Mouse (Mus musculus): ENCODE measurements at regions not wholly inside any gene's neighbourhood (a gene's known extent, or its start where the extent isn't known, plus 50 kb on each side); places are given as distances from the start of the nearest gene placed in this dataset.
"Not testable (repeated sequence)": the region's sequence is repeated elsewhere in the genome, so short reads cannot be mapped to it uniquely, and the experiment has no call there.

DNA sequence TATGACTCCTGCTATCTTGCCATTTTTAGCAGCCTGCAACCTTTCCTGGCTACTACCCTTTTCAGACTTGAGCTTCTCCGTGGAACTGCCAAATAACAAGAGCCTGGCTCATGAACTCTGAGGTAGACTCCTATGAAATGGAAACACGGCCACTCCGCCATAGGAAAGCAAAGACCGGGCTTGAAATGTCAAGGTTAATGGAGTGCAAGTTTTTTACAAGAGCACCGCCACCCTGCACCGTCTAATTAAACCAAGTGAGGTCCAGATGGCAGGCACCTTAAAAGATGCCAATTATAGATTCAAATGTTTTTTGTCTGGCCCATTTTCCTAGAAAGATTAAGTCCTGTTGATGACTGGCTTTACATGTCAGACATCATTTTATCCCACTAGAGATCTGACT, 818.0 kb upstream of the Sox9 start:
- Histone ChIP-seq H3K27ac (replicated peaks) (no peak overlapping the region), H3K4me1 (replicated peaks; ENCODE audit: control insufficient read depth, insufficient read depth) (no peaks in the 10 kb centered on the region), H3K4me3 (ENCODE audit: low read depth, low read length) (no peak overlapping the region), H3K4me2 (replicated peaks; ENCODE audit: low read depth) (no peak overlapping the region), H3K9me3 (ENCODE audit: control insufficient read depth, low read length) (no peaks in the 10 kb centered on the region), H3K9ac (ENCODE audit: low read length) (no peak overlapping the region), H3K36me3 (ENCODE audit: control insufficient read depth, insufficient read depth, low read length) (no peaks in the 10 kb centered on the region), H3K27me3 (ENCODE audit: control insufficient read depth, insufficient read depth, low read length) (no peaks in the 10 kb centered on the region)
- ATAC-seq (ENCODE audit: low FRiP score, low TSS enrichment) (no peak), DNase-seq (ENCODE audit: low spot score) (no peak)
- WGBS: 77% methylated on average over 6 of the region's 6 CpGs
- no peak for TF ChIP-seq CTCF (IDR thresholded peaks at IDR 0.05; ENCODE audit: low read depth)
- TF ChIP-seq EP300 (optimal IDR thresholded peaks at IDR 0.05): no peak

- no peaks in the 10 kb centered on the region for H3K4me1 ChIP-seq (replicated peaks; ENCODE audit: control insufficient read depth, insufficient read depth)
- DNase-seq (ENCODE audit: low spot score) (no peak), ATAC-seq (ENCODE audit: low FRiP score, low TSS enrichment) (no peak)
- H3K27ac ChIP-seq (replicated peaks): no peak overlapping the region
- H3K4me2 ChIP-seq (replicated peaks; ENCODE audit: low read depth): no peak overlapping the region
- no peak overlapping the region for H3K9ac ChIP-seq (ENCODE audit: low read length)
- H3K9me3 ChIP-seq (ENCODE audit: control insufficient read depth, low read length): no peaks in the 10 kb centered on the region
- no peaks in the 10 kb centered on the region for H3K36me3 ChIP-seq (ENCODE audit: control insufficient read depth, insufficient read depth, low read length)
- H3K4me3 ChIP-seq (ENCODE audit: low read depth, low read length): no peak overlapping the region
- TF ChIP-seq EP300 (optimal IDR thresholded peaks at IDR 0.05) (no peak), CTCF (IDR thresholded peaks at IDR 0.05; ENCODE audit: low read depth) (no peak)
- 87% methylated on average over 3 of the region's 3 CpGs for WGBS
- H3K27me3 ChIP-seq (ENCODE audit: control insufficient read depth, insufficient read depth, low read length): no peaks in the 10 kb centered on the region
Observed at GRCm38 (mm10) chr11:111966401-111966800, 815.6 kb upstream of the Sox9 start.

- TF ChIP-seq CTCF (IDR thresholded peaks at IDR 0.05; ENCODE audit: low read depth): no peak
- TF ChIP-seq EP300 (optimal IDR thresholded peaks at IDR 0.05): no peak
- DNase-seq (ENCODE audit: low spot score): no peak
- WGBS: 44% methylated on average over 4 of the region's 4 CpGs
Observed at GRCm38 (mm10) chr11:111971001-111971400, 811.0 kb upstream of the Sox9 start.

GRCm38 (mm10) chr11:111978667-111979066, 803.4 kb upstream of the Sox9 start:
- WGBS: 84% methylated on average over 4 of the region's 4 CpGs
- no peaks in the 10 kb centered on the region for H3K4me1 ChIP-seq (replicated peaks; ENCODE audit: control insufficient read depth, insufficient read depth)
- H3K9ac ChIP-seq (ENCODE audit: low read length): no peak overlapping the region
- no peaks in the 10 kb centered on the region for H3K9me3 ChIP-seq (ENCODE audit: control insufficient read depth, low read length)
- no peak for DNase-seq (ENCODE audit: low spot score)
- no peak for ATAC-seq (ENCODE audit: low FRiP score, low TSS enrichment)
- no peak overlapping the region for H3K27ac ChIP-seq (replicated peaks)
- no peak overlapping the region for H3K4me3 ChIP-seq (ENCODE audit: low read depth, low read length)
- H3K27me3 ChIP-seq (ENCODE audit: control insufficient read depth, insufficient read depth, low read length): no peaks in the 10 kb centered on the region
- no peaks in the 10 kb centered on the region for H3K36me3 ChIP-seq (ENCODE audit: control insufficient read depth, insufficient read depth, low read length)
- no peak overlapping the region for H3K4me2 ChIP-seq (replicated peaks; ENCODE audit: low read depth)
- TF ChIP-seq EP300 (optimal IDR thresholded peaks at IDR 0.05): no peak
- TF ChIP-seq CTCF (IDR thresholded peaks at IDR 0.05; ENCODE audit: low read depth): no peak

More at GRCm38 (mm10) chr11:111971001-111971400, 811.0 kb upstream of the Sox9 start:
- Histone ChIP-seq H3K27me3 (ENCODE audit: control insufficient read depth, insufficient read depth, low read length) (no peaks in the 10 kb centered on the region), H3K4me3 (ENCODE audit: low read depth, low read length) (no peak overlapping the region), H3K36me3 (ENCODE audit: control insufficient read depth, insufficient read depth, low read length) (no peaks in the 10 kb centered on the region), H3K4me2 (replicated peaks; ENCODE audit: low read depth) (no peak overlapping the region), H3K9ac (ENCODE audit: low read length) (no peak overlapping the region), H3K9me3 (ENCODE audit: control insufficient read depth, low read length) (no peaks in the 10 kb centered on the region), H3K4me1 (replicated peaks; ENCODE audit: control insufficient read depth, insufficient read depth) (no peaks in the 10 kb centered on the region), H3K27ac (replicated peaks) (no peak overlapping the region)
- no peak for ATAC-seq (ENCODE audit: low FRiP score, low TSS enrichment)

- Histone ChIP-seq H3K9me3 (ENCODE audit: control insufficient read depth, low read length) (no peaks in the 10 kb centered on the region), H3K9ac (ENCODE audit: low read length) (no peak overlapping the region), H3K36me3 (ENCODE audit: control insufficient read depth, insufficient read depth, low read length) (no peaks in the 10 kb centered on the region), H3K27ac (replicated peaks) (no peak overlapping the region), H3K4me3 (ENCODE audit: low read depth, low read length) (no peak overlapping the region), H3K4me2 (replicated peaks; ENCODE audit: low read depth) (no peak overlapping the region), H3K27me3 (ENCODE audit: control insufficient read depth, insufficient read depth, low read length) (no peaks in the 10 kb centered on the region), H3K4me1 (replicated peaks; ENCODE audit: control insufficient read depth, insufficient read depth) (no peaks in the 10 kb centered on the region)
- TF ChIP-seq CTCF (IDR thresholded peaks at IDR 0.05; ENCODE audit: low read depth) (no peak), EP300 (optimal IDR thresholded peaks at IDR 0.05) (no peak)
- no peak for DNase-seq (ENCODE audit: low spot score)
- 45% methylated on average over 4 of the region's 4 CpGs for WGBS
- ATAC-seq (ENCODE audit: low FRiP score, low TSS enrichment): no peak
Observed at GRCm38 (mm10) chr11:111996395-111996794, 785.6 kb upstream of the Sox9 start.

GRCm38 (mm10) chr11:112010848-112011247, 771.2 kb upstream of the Sox9 start:
- not testable (repeated sequence) for DNase-seq (ENCODE audit: low spot score); H3K36me3 ChIP-seq (ENCODE audit: control insufficient read depth, insufficient read depth, low read length); H3K9ac ChIP-seq (ENCODE audit: low read length); H3K4me2 ChIP-seq (replicated peaks; ENCODE audit: low read depth); H3K9me3 ChIP-seq (ENCODE audit: control insufficient read depth, low read length); H3K27ac ChIP-seq (replicated peaks); H3K4me3 ChIP-seq (ENCODE audit: low read depth, low read length); H3K4me1 ChIP-seq (replicated peaks; ENCODE audit: control insufficient read depth, insufficient read depth); H3K27me3 ChIP-seq (ENCODE audit: control insufficient read depth, insufficient read depth, low read length)
- WGBS: no CpG with 5 or more reads among the region's 2 CpGs
- peak; percentile 72; the same call in 1 of the 2 replicates for ATAC-seq (ENCODE audit: low FRiP score, low TSS enrichment)
